Mouse (Mus musculus): ENCODE results near the gene Plekha7. TPM values are rescaled to one million over a fixed set of nuclear protein-coding genes. Genes with fewer than 3 reads are reported as not detected.
A peak's percentile ranks its signal among the peaks of the same experiment; 100 is the strongest.

Plekha7 gene
- polyA plus RNA-seq, 1 experiment, result 24.4 TPM

DNA sequence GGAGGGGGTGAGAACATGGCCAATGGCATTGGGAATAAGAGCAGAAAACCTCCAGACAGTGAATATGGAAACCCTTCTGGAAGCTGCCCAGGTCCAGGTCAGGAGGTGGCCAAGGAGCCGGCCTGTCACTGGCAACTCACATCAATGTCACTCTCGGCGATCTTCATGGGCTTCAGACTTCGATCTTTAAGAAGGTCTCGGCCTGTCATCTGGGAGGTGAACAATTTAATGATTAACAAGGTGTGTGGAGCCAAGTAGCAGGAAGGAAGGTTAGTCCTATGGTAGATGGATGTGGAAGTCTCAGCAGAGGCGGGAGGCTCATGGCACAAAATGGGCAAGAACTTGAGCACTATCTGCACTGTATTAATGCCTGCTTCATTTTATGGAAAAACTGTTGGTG lies 163.1 kb downstream of the Plekha7 start:
- DNase-seq, result no peak

GRCm38 (mm10) chr7:116137671-116138070 lies 170.5 kb downstream of the Plekha7 start:
- no peak overlapping the region for H3K4me3 ChIP-seq (ENCODE audit: control insufficient read depth, insufficient read depth, low read length)
- no peaks in the 10 kb centered on the region for H3K27me3 ChIP-seq (ENCODE audit: control insufficient read depth, insufficient read depth, low read length)
- H3K27ac ChIP-seq (ENCODE audit: control insufficient read depth, insufficient read depth, low read length), result no peak overlapping the region
- no peak for DNase-seq
- no peaks in the 10 kb centered on the region for H3K4me1 ChIP-seq (replicated peaks; ENCODE audit: control insufficient read depth, insufficient read depth, low read length)
- no peak for TF ChIP-seq CTCF (IDR thresholded peaks at IDR 0.05; ENCODE audit: borderline replicate concordance, control insufficient read depth, extremely low read depth, insufficient read depth, low read length, poor library complexity)
- TF ChIP-seq POLR2A (IDR thresholded peaks at IDR 0.05; ENCODE audit: control insufficient read depth, extremely low read depth, insufficient read depth, low read length, poor library complexity), result no peak
- WGBS, result 95% methylated on average over 3 of the region's 3 CpGs
- H3K36me3 ChIP-seq (ENCODE audit: control insufficient read depth, insufficient read depth, low read length), result no peaks in the 10 kb centered on the region

More for the DNA sequence above, 163.1 kb downstream of the Plekha7 start:
- TF ChIP-seq CTCF (IDR thresholded peaks at IDR 0.05; ENCODE audit: borderline replicate concordance, control insufficient read depth, extremely low read depth, insufficient read depth, low read length, poor library complexity) (no peak), POLR2A (IDR thresholded peaks at IDR 0.05; ENCODE audit: control insufficient read depth, extremely low read depth, insufficient read depth, low read length, poor library complexity) (no peak)
- WGBS, result 99% methylated on average over 6 of the region's 6 CpGs
- no peak overlapping the region for H3K4me3 ChIP-seq (ENCODE audit: control insufficient read depth, insufficient read depth, low read length)
- H3K27ac ChIP-seq (ENCODE audit: control insufficient read depth, insufficient read depth, low read length), result no peak overlapping the region
- H3K27me3 ChIP-seq (ENCODE audit: control insufficient read depth, insufficient read depth, low read length), result no peaks in the 10 kb centered on the region
- H3K4me1 ChIP-seq (replicated peaks; ENCODE audit: control insufficient read depth, insufficient read depth, low read length), result no peaks in the 10 kb centered on the region
- H3K36me3 ChIP-seq (ENCODE audit: control insufficient read depth, insufficient read depth, low read length), result no peaks in the 10 kb centered on the region

- no peak for DNase-seq
- 53% methylated on average over 12 of the region's 12 CpGs for WGBS
- H3K27ac ChIP-seq (ENCODE audit: control insufficient read depth, insufficient read depth, low read length), result no peak overlapping the region
- no peaks in the 10 kb centered on the region for H3K36me3 ChIP-seq (ENCODE audit: control insufficient read depth, insufficient read depth, low read length)
- H3K4me1 ChIP-seq (replicated peaks; ENCODE audit: control insufficient read depth, insufficient read depth, low read length), result no peaks in the 10 kb centered on the region
- H3K27me3 ChIP-seq (ENCODE audit: control insufficient read depth, insufficient read depth, low read length), result no peaks in the 10 kb centered on the region
- no peak for TF ChIP-seq CTCF (IDR thresholded peaks at IDR 0.05; ENCODE audit: borderline replicate concordance, control insufficient read depth, extremely low read depth, insufficient read depth, low read length, poor library complexity)
- TF ChIP-seq POLR2A (IDR thresholded peaks at IDR 0.05; ENCODE audit: control insufficient read depth, extremely low read depth, insufficient read depth, low read length, poor library complexity), result no peak
- no peak overlapping the region for H3K4me3 ChIP-seq (ENCODE audit: control insufficient read depth, insufficient read depth, low read length)
Measured at GRCm38 (mm10) chr7:116137149-116137548, 171.0 kb downstream of the Plekha7 start.

DNA sequence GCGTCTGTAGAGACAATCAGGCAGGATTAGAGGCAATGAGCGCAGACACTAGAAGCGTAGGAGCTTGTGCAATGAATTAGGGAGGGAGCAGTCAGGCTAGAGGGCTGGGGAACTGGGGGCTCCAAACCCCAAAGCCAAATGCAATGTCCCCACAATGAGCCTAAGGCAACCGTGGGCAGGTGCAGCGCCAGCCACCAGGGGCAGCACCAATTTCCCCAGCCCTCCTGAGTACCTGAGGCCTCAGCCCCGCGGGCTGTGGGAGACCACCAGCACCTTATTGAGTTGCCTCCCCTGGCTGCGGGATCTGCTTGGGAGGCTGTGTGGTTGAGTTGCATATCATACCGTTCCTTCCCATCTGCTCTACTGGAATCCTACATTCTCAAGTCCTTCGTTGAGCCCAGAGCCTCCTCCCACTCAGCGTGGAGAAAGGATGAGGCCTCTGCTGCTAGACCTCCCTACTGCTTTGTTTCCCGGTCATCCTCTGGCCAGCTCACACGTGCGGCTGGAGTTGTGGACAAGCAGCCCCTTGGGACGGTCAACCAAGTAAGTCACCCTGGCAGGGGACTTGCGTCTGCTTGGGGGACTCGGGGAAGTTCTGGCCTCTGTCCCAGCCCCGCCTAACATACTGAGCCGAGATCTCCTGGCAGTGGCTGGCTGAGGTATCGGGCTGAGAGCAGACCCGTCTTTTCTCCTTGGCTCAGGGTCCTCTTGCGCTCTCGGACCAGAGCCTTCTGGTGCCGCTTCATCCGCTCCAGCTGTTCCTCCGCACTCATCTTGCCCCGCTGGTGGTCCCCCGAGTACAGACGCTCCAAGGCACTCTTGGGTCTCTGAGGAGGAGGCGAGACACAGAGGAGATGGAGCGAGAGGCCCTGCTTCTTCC lies 173.5 kb downstream of the Plekha7 start:
- 93% methylated on average over 31 of the region's 31 CpGs for WGBS
- DNase-seq, result no peak
- no peak overlapping the region for H3K27ac ChIP-seq (ENCODE audit: control insufficient read depth, insufficient read depth, low read length)

DNA sequence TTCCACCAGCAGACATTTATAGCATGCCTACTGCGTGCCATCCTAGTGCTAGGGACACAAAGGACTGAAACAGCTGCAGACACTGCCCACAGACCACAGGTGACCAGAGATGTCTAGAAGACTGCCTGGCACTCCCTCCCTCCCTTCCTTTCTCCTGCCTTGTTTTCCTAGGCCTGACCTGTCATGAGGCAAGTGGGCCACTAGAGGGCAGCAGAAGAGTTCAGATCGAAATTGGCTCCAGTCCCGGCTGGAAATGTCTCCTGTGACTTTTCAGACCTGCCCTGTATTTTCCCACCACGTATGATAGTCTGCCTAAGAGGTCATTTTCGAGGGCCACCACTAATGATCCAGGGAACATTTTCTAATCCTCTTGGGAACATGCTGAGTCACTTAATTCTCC lies 176.1 kb downstream of the Plekha7 start:
- 22% methylated on average over 5 of the region's 5 CpGs for WGBS
- TF ChIP-seq CTCF (IDR thresholded peaks at IDR 0.05; ENCODE audit: borderline replicate concordance, control insufficient read depth, extremely low read depth, insufficient read depth, low read length, poor library complexity), result peak; percentile 78; the same call in 1 of the 2 replicates
- no peak for TF ChIP-seq POLR2A (IDR thresholded peaks at IDR 0.05; ENCODE audit: control insufficient read depth, extremely low read depth, insufficient read depth, low read length, poor library complexity)
- Histone ChIP-seq H3K4me1 (replicated peaks; ENCODE audit: control insufficient read depth, insufficient read depth, low read length) (no peaks in the 10 kb centered on the region), H3K27me3 (ENCODE audit: control insufficient read depth, insufficient read depth, low read length) (no peaks in the 10 kb centered on the region), H3K36me3 (ENCODE audit: control insufficient read depth, insufficient read depth, low read length) (no peaks in the 10 kb centered on the region), H3K4me3 (ENCODE audit: control insufficient read depth, insufficient read depth, low read length) (no peak overlapping the region), H3K27ac (ENCODE audit: control insufficient read depth, insufficient read depth, low read length) (no peak overlapping the region)
- DNase-seq, result peak; percentile 63

More for the DNA sequence above, 173.5 kb downstream of the Plekha7 start:
- Histone ChIP-seq H3K36me3 (ENCODE audit: control insufficient read depth, insufficient read depth, low read length) (no peaks in the 10 kb centered on the region), H3K4me3 (ENCODE audit: control insufficient read depth, insufficient read depth, low read length) (no peak overlapping the region), H3K4me1 (replicated peaks; ENCODE audit: control insufficient read depth, insufficient read depth, low read length) (no peaks in the 10 kb centered on the region), H3K27me3 (ENCODE audit: control insufficient read depth, insufficient read depth, low read length) (no peaks in the 10 kb centered on the region)
- TF ChIP-seq POLR2A (IDR thresholded peaks at IDR 0.05; ENCODE audit: control insufficient read depth, extremely low read depth, insufficient read depth, low read length, poor library complexity), result no peak
- TF ChIP-seq CTCF (IDR thresholded peaks at IDR 0.05; ENCODE audit: borderline replicate concordance, control insufficient read depth, extremely low read depth, insufficient read depth, low read length, poor library complexity), result no peak

DNA sequence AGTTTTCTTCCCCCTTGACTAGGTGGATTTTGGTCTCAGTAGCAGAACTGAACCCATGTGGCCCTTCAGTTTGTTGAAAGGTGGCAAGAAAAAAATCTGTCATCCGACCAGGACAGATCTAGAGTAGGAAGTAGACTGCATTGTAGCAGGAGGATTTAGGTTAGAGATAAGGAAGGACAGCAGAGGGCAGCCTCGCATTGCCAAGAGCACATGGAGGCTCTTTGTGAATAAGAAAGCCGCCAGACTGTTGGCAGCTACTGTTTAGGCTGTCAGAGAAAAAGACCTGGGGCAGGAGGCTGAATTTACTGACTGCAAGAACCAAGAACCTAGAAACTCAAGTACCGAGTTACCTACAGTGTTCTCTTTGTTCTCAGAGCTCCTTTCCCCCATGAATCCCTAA lies 176.8 kb downstream of the Plekha7 start:
- WGBS, result 77% methylated on average over 4 of the region's 4 CpGs
- H3K4me3 ChIP-seq (ENCODE audit: control insufficient read depth, insufficient read depth, low read length), result no peak overlapping the region
- H3K36me3 ChIP-seq (ENCODE audit: control insufficient read depth, insufficient read depth, low read length), result no peaks in the 10 kb centered on the region
- H3K27ac ChIP-seq (ENCODE audit: control insufficient read depth, insufficient read depth, low read length), result no peak overlapping the region
- TF ChIP-seq CTCF (IDR thresholded peaks at IDR 0.05; ENCODE audit: borderline replicate concordance, control insufficient read depth, extremely low read depth, insufficient read depth, low read length, poor library complexity) (no peak), POLR2A (IDR thresholded peaks at IDR 0.05; ENCODE audit: control insufficient read depth, extremely low read depth, insufficient read depth, low read length, poor library complexity) (no peak)
- H3K27me3 ChIP-seq (ENCODE audit: control insufficient read depth, insufficient read depth, low read length), result no peaks in the 10 kb centered on the region
- no peaks in the 10 kb centered on the region for H3K4me1 ChIP-seq (replicated peaks; ENCODE audit: control insufficient read depth, insufficient read depth, low read length)
- DNase-seq, result no peak

All from thymus, adult 2 months (tissue).